Mouse (Mus musculus) forebrain, embryonic 16.5 days (tissue): Measurements from ENCODE around the gene Scn2b. TPM values are rescaled to one million over a fixed set of nuclear protein-coding genes. Genes with fewer than 3 reads are reported as not detected.
A peak's percentile ranks its signal among the peaks of the same experiment; 100 is the strongest.

Experiments
- ATAC-seq: fragments of 200-750 bp; cut with Nextera tagmentation; 2 replicates; pipeline ENCODE4 v1.8.0; 2017; ENCODE audit warnings: mild to moderate bottlenecking, moderate library complexity
- H3K27ac ChIP-seq: fragments of 300-500 bp; sonication (generic); 2 replicates; pipeline ENCODE4 v1.5.1; 2014; ENCODE audit warnings: low read length, control low read depth
- H3K27me3 ChIP-seq: fragments of 300-500 bp; sonication (generic); replicated peaks from 2 replicates; pipeline ENCODE4 v1.6.1; 2014; ENCODE audit warnings: low read length; ENCODE audit not compliant: control insufficient read depth, insufficient read depth
- H3K36me3 ChIP-seq: fragments of 300-500 bp; sonication (generic); 2 replicates; pipeline ENCODE4 v1.6.1; 2014; ENCODE audit not compliant: control insufficient read depth, insufficient read depth
- H3K4me1 ChIP-seq: fragments of 300-500 bp; sonication (generic); replicated peaks from 2 replicates; pipeline ENCODE4 v1.6.1; 2014; ENCODE audit warnings: low read length; ENCODE audit not compliant: control insufficient read depth, insufficient read depth
- H3K4me2 ChIP-seq: fragments of 300-500 bp; sonication (generic); 2 replicates; pipeline ENCODE4 v1.6.1; 2014; ENCODE audit warnings: mild to moderate bottlenecking, low read length, control low read depth
- H3K4me3 ChIP-seq: fragments of 300-500 bp; sonication (generic); replicated peaks from 2 replicates; pipeline ENCODE4 v1.5.1; 2014; ENCODE audit warnings: mild to moderate bottlenecking, low read length, control low read depth
- H3K9ac ChIP-seq: fragments of 300-500 bp; sonication (generic); replicated peaks from 2 replicates; pipeline ENCODE4 v1.6.1; 2014; ENCODE audit warnings: low read depth, low read length, control low read depth
- H3K9me3 ChIP-seq: fragments of 300-500 bp; sonication (generic); 2 replicates; pipeline ENCODE4 v1.6.1; 2016; ENCODE audit warnings: low read length; ENCODE audit not compliant: control insufficient read depth
- WGBS: fragments of 180-500 bp; shearing (Covaris S2); extraction: QIAGEN DNeasy Blood & Tissue Kit; methylation state at CpG from one replicate; pipeline ENCODE4 v1.1.7; 2014; 5-methylcytosine and 5-hydroxymethylcytosine counted together
- polyA plus RNA-seq: library from polyadenylated mRNA; unstranded; fragments of >200 nt; fragmentation: Nextera tagmentation; extraction: Ambion mirVana; gene quantifications from 2 replicates; pipeline ENCODE4 v1.2.1, GENCODE M21; 2015

Scn2b gene
- polyA plus RNA-seq, 1 experiment from 2014 or later, result 6.9 TPM

DNA sequence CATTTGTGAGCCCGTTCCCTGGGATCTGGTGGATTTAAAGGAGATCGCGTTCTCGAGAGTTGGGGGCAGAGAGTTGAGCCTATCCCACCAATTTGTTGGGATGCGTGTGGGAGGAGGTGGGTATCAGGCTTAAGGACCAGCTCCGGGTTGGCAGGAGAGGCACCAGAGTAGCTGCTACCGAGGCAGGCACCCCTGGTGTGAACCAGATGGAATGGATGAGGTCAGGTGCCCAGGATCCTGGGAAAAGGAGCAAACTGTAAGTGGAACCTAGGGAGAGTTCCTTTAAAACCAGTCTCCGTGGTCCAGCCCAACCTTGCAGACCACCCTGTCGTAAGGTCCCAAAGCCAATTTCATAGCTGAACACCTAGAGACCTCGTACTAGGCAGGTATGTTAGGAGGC lies 970 bp downstream of the Scn2b start:
- Histone ChIP-seq H3K4me1 (peaks cover 25% of the 10 kb centered on the region), H3K27ac (no peak overlapping the region), H3K36me3 (no peaks in the 10 kb centered on the region), H3K4me2 (peak overlapping the region; percentile 57), H3K4me3 (peak overlapping the region; percentile 52), H3K27me3 (no peaks in the 10 kb centered on the region), H3K9ac (peak overlapping the region; percentile 69), H3K9me3 (no peaks in the 10 kb centered on the region)
- 21% methylated on average over 10 of the region's 10 CpGs for WGBS
- ATAC-seq, result no peak

DNA sequence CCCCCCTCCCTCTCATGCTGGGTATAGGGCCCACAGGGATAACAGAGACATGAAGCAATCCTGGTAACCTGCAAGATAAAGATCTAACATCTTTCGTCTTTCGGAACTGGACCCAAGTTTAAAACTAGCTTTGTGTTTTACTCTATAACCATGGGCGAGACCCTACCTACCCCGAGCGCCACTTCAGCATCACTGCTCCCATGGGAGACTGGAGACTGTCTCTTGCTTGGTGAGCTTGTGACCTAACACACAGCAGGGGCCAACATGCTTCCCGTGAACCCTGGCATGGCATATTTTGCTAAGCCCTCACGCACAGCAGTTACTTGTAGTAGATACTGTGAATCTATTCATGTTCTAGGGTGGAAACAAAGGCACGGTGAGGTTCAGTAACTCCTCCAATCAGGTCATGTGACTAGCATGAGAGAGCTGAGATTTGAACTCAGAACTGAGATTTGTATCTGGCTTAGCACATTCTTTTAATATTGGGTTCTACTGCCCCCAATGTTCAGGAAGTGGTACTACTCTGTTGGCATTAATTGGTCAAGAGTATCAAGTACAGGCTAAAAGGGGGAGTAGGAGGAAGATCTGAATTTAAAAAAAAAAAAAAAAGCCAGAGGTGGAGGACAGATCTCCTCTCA lies 1.9 kb downstream of the Scn2b start:
- peaks cover 25% of the 10 kb centered on the region for H3K4me1 ChIP-seq
- no peaks in the 10 kb centered on the region for H3K36me3 ChIP-seq
- H3K9ac ChIP-seq, result peak overlapping the region; percentile 69
- H3K4me2 ChIP-seq, result peak overlapping the region; percentile 57
- no peak overlapping the region; the same call in 1 of the 2 replicates for H3K4me3 ChIP-seq
- no peaks in the 10 kb centered on the region for H3K27me3 ChIP-seq
- H3K9me3 ChIP-seq, result no peaks in the 10 kb centered on the region
- no peak for ATAC-seq
- WGBS, result 93% methylated on average over 8 of the region's 8 CpGs
- H3K27ac ChIP-seq, result no peak overlapping the region

GRCm38 (mm10) chr9:45119954-45120530 lies 2.5 kb downstream of the Scn2b start:
- no peaks in the 10 kb centered on the region for H3K9me3 ChIP-seq
- H3K4me2 ChIP-seq, result no peak overlapping the region
- no peak overlapping the region for H3K27ac ChIP-seq
- H3K4me3 ChIP-seq, result no peak overlapping the region
- H3K27me3 ChIP-seq, result no peaks in the 10 kb centered on the region
- H3K9ac ChIP-seq, result no peak overlapping the region
- H3K4me1 ChIP-seq, result peaks cover 25% of the 10 kb centered on the region
- H3K36me3 ChIP-seq, result no peaks in the 10 kb centered on the region
- no peak for ATAC-seq
- WGBS, result 91% methylated on average over 14 of the region's 14 CpGs

DNA sequence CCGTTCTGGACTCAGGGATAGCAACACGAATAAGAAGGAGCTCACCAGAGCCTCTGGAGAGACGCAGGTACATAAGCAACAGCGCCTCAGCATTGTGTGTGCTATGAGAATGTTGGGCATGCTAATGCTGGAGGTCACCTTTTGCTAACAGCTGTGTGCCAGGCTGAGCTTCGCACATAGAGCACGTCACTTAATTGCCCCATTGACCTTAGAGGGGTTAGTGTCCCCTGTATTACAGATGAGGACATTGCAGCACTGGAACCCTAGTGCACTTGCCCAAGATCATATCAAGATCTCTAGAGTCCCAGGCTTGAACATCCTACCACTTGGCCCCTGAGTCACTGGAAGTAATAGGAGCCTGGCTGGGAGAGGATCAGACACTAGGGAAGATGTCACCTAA lies 3.0 kb downstream of the Scn2b start:
- WGBS, result 90% methylated on average over 6 of the region's 6 CpGs
- peaks cover 25% of the 10 kb centered on the region for H3K4me1 ChIP-seq
- H3K9me3 ChIP-seq, result no peaks in the 10 kb centered on the region
- no peak overlapping the region for H3K27ac ChIP-seq
- no peak overlapping the region for H3K9ac ChIP-seq
- H3K4me3 ChIP-seq, result no peak overlapping the region
- H3K4me2 ChIP-seq, result no peak overlapping the region
- no peaks in the 10 kb centered on the region for H3K27me3 ChIP-seq
- no peaks in the 10 kb centered on the region for H3K36me3 ChIP-seq
- no peak for ATAC-seq

DNA sequence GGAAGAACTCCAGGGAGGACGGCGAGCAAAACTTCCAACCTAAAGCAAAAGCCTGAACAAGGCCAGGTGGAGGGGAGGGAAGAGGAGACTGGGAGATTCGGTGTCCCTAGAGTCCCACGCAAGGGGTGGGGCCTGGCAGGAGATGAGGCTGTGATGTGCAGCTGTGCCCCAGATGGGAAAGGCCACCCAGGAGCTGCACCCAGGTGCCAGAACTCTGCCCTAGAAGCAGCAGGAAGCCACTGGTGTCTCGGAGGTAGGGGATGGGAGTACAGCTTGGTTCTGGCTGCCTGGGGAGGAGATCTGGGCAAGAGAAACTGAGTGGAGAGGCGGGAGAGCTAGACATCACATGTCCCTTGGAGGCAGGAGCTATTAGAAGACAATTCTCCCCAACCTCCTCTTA lies 3.4 kb downstream of the Scn2b start:
- no peaks in the 10 kb centered on the region for H3K9me3 ChIP-seq
- H3K27me3 ChIP-seq, result no peaks in the 10 kb centered on the region
- no peak overlapping the region for H3K4me3 ChIP-seq
- H3K4me1 ChIP-seq, result peaks cover 22% of the 10 kb centered on the region
- H3K4me2 ChIP-seq, result no peak overlapping the region
- H3K36me3 ChIP-seq, result no peaks in the 10 kb centered on the region
- H3K9ac ChIP-seq, result no peak overlapping the region
- WGBS, result 60% methylated on average over 6 of the region's 6 CpGs
- H3K27ac ChIP-seq, result no peak overlapping the region
- no peak for ATAC-seq

- H3K4me2 ChIP-seq, result peak overlapping the region; percentile 51
- no peaks in the 10 kb centered on the region for H3K9me3 ChIP-seq
- H3K4me1 ChIP-seq, result peaks cover 20% of the 10 kb centered on the region
- WGBS, result 5% methylated on average over 10 of the region's 10 CpGs
- peak overlapping the region; percentile 24 for H3K4me3 ChIP-seq
- H3K36me3 ChIP-seq, result no peaks in the 10 kb centered on the region
- no peaks in the 10 kb centered on the region for H3K27me3 ChIP-seq
- H3K27ac ChIP-seq, result no peak overlapping the region
- H3K9ac ChIP-seq, result no peak overlapping the region
- ATAC-seq, result peak; percentile 63
These were observed 4.2 kb downstream of the Scn2b start for GRCm38 (mm10) chr9:45121769-45122168.

GRCm38 (mm10) chr9:45122209-45122761 lies 4.7 kb downstream of the Scn2b start:
- Histone ChIP-seq H3K36me3 (no peaks in the 10 kb centered on the region), H3K4me3 (no peak overlapping the region; the same call in 1 of the 2 replicates), H3K27ac (no peak overlapping the region), H3K4me1 (peaks cover 20% of the 10 kb centered on the region), H3K9me3 (no peaks in the 10 kb centered on the region), H3K27me3 (no peaks in the 10 kb centered on the region), H3K4me2 (peak overlapping the region; percentile 51), H3K9ac (no peak overlapping the region; the same call in 1 of the 2 replicates)
- ATAC-seq, result 0 out of 2 replicates have a peak, but pooled peaks have one; percentile 4
- 23% methylated on average over 9 of the region's 9 CpGs for WGBS

DNA sequence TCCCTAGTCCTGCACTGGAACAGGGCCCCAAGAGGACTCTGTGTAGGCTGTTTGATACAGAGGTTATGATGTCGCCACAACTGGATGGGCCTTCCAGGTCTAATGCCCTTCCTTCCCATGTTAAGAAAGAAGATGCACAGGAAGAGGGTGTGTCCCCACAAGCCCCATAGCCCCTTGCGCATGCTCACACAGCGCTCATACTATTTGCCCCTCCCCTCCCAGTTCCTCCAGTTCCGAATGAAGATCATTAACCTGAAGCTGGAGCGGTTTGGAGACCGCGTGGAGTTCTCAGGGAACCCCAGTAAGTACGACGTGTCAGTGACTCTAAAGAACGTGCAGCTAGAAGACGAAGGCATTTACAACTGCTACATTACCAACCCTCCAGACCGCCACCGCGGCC lies 7.6 kb downstream of the Scn2b start:
- no peak overlapping the region for H3K9ac ChIP-seq
- no peaks in the 10 kb centered on the region for H3K9me3 ChIP-seq
- H3K27me3 ChIP-seq, result no peaks in the 10 kb centered on the region
- H3K4me1 ChIP-seq, result peaks cover 11% of the 10 kb centered on the region
- H3K27ac ChIP-seq, result no peak overlapping the region
- H3K4me3 ChIP-seq, result no peak overlapping the region
- H3K36me3 ChIP-seq, result no peaks in the 10 kb centered on the region
- 92% methylated on average over 14 of the region's 14 CpGs for WGBS
- H3K4me2 ChIP-seq, result no peak overlapping the region
- no peak for ATAC-seq

- Histone ChIP-seq H3K4me2 (no peak overlapping the region), H3K9me3 (no peaks in the 10 kb centered on the region), H3K4me3 (no peak overlapping the region), H3K27me3 (no peaks in the 10 kb centered on the region), H3K27ac (no peak overlapping the region), H3K9ac (no peak overlapping the region), H3K4me1 (peaks cover 5% of the 10 kb centered on the region), H3K36me3 (no peaks in the 10 kb centered on the region)
- 52% methylated on average over 7 of the region's 7 CpGs for WGBS
- ATAC-seq, result no peak
These were observed 9.4 kb downstream of the Scn2b start for GRCm38 (mm10) chr9:45126941-45127340.
